Mouse (Mus musculus) retina, embryonic 14.5 days (tissue): ENCODE data around the gene Cog1.

ENCODE experiments used
- DNase-seq: peaks from one replicate; pipeline ENCODE4 v3.0.0-alpha.2; 2015; ENCODE audit warnings: low spot score

Cog1 gene

DNA sequence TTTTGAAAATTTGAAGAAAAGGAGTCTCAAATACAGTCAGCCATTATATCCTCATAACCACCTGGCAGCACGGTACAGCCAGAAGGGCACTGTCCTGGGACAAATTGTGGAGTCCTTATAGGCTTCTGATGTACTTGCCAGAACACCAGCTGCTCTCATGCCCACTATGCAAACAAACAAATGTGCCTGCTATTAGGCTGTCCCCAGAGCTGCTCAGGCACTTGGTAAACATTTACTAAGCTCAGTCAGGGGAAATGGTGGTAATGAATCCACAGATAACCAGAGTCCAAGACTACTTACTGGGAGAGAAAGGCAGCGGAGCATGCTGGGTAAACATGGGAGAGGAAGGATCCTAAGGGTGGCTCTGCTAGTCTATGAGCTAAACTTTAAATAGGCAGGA, 18.2 kb downstream of the Cog1 start:
- DNase-seq: no peak

DNA sequence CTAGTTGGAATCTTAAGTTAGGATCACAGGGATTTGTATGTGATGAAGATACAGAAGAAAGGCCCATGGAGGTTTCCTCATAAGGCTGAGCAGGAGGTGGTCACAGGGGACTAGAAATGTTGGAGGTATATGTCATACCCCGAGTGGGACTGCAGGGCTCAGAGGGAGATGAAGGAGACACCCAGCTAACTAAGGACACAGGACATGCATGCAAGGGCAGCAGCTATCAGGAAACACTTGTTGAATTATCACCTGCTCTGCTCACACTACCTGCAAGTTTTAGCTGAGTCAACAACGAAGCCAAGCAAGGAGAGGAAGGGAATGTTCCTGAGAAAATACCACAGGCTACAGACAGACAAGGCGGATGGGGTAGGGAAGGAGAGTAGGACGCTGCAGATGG, 18.7 kb downstream of the Cog1 start:
- no peak for DNase-seq

DNA sequence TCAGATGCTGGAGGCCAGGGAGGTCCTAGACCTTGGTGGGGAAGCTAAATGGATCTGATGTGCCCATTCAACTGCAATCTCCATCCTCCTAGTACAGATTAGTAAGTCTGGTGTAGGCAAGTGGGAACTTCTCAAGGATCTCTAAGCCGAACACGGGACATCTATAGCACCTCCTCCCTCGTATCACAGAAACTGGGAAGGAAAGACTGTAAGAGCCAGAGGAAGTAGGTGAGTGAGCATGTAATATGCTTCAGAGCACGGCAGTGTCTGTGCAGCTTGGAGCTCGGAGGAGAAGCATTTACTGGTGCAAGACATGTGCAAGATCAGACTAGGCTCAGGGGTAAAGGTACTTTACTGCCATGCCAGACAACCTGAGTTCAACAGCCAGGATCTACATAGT, 19.9 kb downstream of the Cog1 start:
- no peak for DNase-seq

DNA sequence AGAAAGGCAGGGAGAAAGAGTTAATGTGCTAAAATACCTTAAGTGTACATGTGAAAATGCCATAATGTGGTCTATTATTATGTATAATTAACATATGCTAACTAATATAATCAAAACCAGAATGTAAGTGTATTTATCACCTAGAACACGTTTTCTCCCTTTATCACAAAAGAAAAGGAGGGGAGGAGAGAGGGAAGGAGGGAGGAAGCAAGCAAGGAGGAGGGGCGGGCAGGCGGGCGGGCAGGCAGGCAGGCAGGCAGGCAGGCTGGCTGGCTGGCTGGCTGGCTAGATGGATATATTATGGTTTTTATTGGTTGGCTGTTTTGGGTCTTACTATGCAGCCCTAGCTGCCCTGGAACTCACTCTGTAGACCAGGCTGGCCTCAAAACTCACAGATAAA, 20.7 kb downstream of the Cog1 start:
- DNase-seq: no peak

DNA sequence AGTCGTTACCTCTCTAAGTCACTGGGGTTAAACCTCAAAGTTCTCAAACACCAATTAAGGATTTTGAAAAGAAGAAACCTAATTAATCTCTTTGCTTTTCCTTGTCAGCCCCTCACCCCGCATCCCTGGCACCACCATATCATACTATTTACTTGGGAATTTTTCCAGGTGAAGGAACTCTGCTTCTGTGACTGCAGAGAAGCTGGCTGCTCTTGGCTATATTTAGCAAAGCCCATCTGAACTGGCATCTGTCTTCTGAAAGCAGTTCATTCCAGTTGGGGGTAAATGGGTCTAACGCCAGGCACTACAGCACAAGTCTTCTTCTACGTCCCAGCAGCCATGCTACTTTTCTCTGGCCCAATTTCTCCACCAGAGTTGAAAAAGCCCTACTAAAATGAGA, 24.6 kb downstream of the Cog1 start:
- no peak for DNase-seq

DNA sequence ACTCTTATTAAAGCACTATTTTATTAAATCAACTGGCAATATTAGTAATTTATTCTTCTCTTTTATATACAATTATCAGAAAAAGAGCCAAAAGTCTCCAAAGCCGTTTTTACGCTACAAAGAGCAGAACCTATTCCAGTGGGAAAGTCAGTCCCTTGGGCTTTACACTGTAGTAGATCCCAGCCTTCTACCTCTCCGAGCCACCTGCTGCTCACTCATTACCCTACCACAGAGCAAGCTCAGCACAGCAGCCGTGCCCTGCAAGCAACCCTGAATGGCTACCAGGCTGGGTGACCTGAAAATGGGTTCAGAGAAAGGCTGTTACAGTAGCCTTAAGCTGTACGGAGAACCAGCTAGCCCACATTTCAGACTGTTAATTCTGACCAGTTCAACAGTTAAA, 25.6 kb downstream of the Cog1 start:
- DNase-seq: no peak

DNA sequence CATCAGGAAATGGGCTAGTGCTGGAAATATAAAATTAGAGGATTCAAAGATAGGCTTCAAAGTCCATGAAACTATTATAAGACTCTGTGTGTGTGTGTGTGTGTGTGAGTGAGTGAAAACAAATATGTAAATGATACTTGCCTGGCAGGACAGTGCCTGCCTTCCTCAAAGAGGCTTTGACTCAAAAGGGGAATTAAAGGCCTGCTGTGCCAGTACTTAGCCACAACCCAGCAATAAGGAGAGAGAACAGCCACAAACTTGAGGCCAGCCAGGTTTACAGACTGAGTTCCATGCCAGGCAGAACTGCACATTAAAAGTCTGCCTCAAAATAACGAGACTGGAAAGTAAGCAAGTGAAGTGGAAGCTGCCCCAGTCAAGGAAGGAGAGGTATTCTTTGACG, 27.9 kb downstream of the Cog1 start:
- DNase-seq: no peak

DNA sequence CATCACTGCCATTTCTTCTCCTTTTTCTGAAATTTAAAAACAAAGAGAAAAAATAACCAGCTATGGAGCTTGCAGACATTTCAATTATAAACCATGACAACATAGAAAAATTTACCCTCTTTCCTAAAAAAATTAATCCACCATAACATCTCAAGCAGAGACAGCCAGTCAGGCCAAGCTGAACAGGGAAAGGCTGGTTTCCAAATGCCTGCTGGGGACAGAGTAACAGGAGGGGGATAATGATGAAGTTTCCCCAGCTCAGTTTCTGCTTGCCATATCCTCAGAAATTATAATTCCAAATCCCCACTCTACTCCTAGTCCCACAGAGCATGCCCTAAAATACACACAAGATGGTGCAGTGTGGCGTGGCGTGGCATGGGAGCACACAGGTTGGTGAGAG, 28.4 kb downstream of the Cog1 start:
- DNase-seq: no peak

DNA sequence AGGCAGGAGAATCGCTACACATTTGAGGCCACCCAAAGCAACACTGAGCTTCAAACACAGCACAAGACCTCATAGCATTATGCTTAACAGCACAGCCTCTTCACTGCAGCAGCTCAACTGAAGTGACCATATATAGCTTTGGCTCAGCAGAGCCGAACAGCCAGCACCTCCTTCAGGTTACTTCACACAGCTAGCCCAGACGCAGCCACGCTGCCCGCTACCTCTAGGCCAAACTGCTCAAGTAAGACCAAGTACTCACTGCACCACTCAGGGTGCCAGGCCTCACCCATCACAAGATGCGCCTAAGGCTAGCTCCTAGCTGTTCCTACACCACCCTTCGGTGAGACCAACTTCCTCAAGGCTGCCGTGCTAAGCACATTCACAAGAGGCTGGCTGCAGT, 29.4 kb downstream of the Cog1 start:
- no peak for DNase-seq

DNA sequence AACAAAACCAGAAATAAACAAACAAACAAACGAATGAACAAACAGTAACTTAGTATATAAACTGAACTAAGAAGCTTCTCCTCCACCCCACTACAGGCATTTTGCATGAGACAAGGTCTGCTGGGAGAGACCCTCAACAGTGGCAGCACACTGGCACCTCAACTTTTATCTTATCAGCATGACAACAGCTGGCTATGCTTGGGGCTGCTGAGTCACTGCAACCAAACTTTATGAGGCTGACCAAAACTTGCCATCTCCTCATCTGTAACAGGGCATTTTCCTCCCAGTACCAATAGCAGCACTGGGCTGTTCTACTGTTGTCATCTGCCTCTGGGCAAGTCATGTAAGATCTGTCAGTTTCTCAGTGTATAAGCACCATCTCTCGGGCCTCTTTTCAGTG, 32.0 kb downstream of the Cog1 start:
- DNase-seq: no peak

DNA sequence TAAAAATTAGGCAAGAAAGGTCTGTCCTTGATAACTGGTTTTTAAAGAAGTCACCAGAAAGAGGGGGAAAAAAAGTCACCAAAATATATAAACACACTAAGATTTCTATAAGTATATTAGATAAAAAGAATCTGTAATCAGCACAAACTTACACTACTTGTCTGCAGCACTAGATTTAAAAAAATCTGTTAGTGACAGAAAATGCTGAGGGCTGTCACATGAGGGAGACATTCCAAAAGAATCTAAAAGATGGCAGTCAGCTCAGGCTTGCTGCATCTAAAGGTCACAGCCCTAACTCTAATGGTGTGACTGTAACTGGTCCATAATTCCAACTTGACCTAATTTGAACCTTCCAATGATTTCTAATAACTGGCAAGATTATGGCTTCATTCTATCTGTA, 33.0 kb downstream of the Cog1 start:
- DNase-seq: no peak

DNA sequence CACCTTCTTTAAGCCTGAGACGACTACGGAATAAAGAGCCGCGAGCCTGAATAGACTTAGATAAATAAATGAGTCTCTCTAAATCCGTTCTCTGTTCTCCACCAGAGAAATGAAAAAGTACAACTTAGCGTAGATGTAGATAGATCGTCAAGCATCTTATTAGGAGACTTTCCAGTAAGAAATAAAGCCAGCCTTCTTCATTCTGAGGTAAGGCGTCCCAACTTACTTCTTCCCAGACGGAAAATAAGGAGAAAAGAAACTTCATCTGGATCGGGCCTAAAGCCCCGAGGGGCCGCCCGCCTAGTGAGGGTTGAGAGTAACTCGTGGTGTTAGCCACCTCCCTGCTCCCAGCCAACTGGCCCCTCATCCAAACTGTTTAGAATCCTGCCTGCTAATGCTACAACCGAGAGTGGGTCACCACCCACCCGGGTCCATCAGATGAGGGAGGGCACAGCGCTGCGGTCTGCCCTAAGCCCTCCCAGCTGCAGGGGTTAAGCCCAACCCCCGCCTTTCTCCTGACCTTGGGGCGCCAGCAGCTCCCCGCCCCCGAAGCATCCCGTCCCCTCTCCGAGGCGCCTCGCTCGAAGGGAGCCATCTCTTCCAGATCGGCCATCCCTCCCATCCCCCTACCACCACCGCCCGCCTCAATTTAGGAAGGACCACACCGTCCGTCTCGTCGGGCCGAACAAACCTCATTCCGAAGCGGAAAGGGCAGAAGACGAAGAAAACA, 34.1 kb downstream of the Cog1 start:
- DNase-seq: peak; percentile 73

DNA sequence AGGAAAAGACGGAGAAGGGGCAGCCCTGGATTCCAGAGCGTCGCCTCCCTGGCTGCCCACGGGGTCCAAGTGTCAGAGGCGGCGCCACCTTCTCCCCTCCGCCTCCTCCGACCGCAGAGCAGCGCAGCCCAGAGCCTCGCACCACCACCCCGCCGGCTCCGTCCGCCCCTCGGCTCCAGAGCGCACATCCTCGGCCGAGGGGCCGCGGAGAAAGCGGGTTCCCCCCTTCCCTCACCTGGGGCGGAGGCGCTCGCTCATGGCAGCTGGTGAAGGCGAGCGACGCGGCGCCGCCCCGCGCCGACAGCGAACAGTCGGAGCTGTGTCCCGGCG, 34.6 kb downstream of the Cog1 start:
- no peak for DNase-seq

DNA sequence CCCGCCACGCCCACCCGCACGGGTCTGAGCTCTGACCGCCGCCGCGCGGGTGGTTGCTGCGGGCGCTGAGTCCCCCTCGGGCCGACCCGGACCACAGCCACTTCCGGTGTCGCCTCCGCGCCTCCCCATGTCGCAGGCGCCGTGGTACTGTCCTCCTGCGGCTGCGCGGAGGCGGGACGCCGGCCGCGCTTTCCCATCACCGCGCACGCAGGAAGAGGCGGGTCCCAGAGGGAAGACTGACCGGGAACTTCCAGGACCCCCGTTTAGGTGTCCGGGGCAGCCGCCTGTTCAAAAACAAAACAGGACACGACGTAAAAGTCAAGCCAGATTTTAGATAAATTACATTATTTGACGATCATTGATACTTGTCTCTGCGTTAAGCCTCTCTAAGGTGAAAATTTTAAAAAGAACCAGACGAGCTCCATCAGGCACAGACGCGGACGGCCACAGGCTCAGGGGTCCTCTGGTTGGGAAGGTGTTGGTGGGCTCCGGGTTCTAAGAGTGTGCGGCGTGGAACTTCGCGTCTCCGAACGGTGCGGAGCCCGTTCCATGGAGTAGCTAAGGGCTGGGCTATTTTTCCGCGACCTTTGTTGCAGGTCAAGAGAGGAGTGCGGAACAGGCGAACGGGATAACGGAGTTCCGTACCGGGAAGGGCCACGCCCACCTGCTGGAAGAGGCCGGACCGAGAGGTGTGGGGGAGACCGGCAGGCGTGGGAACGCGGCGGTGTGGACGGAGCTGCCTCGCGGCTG, 35.2 kb downstream of the Cog1 start, which contains the start of the genes Fam104a and D11Wsu47e:
Gene Fam104a, minus strand, starts transcription at position 199 of the 750 bp plus-strand sequence.
Gene D11Wsu47e, plus strand, starts transcription at position 456 of the 750 bp plus-strand sequence.
- peak; percentile 96 for DNase-seq

DNA sequence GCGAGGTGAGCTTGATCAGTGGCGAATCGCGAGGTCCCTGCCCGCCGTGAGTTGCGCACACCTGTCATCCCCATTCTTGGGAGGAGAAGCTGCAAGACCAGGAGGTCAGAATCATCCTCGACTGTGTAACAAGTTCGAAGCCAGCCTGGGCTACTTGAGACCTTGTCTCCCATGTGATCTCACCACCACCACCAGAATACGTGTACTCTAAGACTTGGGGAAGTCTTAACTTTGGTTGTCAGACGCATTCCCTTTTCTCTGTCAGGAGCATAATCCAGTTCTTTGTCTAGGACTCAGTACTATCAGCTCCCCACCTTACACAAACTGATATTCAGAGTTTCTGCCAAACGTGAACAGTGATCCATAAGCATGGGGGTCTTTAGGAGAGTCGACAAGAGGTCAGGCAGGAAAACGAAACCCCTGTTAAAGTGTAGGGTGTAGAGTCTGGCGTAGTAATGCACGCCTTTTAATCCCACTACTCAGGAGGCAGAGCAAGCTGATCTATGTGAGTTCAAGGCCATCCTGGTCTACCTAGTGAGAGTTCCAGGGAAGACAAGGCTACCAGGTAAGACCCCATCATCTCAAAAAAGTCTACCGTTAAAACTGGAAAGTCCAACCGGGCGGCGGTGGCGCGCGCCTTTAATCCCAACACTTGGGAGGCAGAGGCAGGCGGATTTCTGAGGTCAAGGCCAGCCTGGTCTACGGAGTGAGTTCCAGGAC, 35.9 kb downstream of the Cog1 start:
- no peak for DNase-seq

DNA sequence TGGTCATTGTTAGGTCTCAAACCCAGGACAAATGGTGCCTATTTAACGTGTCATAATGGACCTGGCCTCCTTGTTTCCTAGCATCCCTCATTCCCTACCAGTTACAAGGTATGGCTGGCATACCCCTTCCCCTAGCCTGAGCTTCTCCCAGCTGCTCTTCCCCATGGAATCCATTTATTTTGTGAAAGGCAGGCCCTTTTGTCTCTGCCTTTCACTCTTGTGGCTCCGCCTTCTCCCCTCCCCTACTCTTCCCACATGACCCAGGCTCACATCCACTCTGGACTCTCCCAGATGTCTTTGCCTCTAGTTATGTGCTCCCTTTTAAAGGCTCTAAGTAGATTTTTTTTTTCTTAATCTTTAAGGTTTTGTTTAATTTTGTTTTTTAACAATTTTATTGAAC, 38.1 kb downstream of the Cog1 start:
- DNase-seq: peak; percentile 46

DNA sequence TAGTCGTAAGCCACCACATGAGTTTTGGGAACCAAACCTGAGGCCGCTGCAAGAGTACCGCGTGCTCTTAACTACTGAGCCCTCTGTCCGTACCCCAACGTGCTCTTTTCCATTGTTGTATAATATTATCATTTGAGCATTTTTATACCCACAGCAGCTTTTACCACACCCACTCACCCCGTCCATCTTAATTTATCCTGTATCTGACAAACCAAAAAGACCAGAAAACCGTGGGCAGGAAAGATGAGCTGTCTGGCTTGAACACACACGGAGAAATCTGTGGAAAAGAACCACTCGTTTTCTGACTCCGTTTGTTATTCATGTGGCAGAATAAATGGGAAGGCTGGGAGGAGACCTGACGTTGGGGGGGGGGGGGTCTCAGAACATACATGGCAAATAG, 41.5 kb downstream of the Cog1 start:
- DNase-seq: no peak

DNA sequence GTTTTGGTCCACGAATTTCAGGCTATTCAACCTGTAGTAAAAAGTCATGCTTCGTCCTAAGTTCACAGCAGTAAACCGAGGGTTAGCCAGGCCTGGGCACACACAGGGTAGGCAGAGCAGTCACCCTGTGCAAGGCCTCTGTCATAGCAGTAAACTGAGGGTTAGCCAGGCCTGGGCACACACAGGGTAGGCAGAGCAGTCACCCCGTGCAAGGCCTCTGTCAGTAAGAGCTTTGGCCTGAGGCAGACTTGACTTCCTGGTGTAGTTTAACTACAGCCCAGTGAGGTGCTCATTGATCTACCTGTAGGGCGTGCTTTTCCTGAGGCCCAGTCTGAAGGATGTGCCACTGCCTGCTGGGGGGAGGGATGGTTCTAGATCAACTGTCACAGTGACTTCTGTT, 42.3 kb downstream of the Cog1 start:
- DNase-seq: no peak

DNA sequence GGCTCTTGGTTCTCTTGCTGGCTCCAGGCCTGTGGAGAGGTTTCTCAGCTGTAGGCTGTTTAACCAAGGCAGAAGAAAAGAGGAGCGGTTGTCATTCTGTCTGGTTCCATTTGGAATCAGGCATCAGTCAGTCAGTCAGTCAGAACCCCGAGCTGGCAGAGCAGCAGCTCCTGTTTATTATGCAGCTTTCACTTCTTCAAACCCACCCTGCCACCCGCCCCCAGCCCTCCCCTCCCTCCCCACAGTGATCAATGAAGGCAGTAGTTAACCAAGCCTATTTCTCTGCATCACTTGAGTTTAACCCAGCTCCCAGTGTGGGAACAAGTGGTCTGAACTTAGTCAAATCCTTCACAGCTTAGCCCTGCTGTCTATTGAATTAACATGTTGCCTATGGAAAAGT, 42.9 kb downstream of the Cog1 start:
- no peak for DNase-seq

DNA sequence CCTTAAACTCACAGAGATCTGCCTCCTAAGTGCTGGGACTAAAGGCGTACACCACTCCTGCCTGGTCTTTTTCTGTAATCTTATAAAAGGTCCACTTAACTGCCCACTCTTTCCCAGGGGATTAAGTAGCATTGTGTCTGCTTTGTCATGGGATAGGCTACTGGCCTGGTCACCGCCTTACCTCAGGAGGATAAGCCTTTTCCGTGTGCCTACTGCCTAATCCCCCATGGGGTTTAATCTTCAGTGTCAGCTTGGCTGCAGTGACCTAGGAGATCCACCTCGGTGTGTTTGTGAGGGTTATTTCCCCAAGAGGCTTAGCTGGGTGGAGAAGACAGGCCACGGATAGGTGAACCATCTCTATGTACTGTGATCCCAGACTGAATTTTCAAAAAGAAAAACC, 48.6 kb downstream of the Cog1 start:
- peak; percentile 46 for DNase-seq

DNA sequence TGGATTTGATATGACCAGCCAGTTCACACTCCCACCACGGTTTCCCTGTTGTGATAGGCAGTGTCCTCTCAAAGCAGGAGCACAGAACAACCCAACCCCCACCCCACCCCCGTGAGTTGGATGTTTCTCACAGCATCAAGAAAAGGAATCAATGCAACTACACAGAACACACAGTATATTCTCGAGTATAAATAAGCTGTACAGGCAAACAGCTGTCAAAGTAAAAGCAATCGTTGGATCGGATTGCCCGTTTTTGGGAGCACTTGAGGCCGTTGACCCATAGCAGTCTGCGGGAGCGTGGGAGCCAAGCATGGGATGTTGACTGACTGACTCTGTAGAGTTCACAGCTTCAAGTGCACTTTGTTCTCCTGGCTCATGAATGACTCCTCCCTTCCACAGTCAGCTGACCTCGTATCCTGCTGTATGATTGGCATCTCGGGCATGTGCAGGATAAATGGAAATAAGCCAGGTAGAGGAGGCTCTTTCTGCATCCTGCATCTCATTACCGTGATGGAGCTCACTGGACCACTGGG, 49.1 kb downstream of the Cog1 start:
- DNase-seq: no peak

DNA sequence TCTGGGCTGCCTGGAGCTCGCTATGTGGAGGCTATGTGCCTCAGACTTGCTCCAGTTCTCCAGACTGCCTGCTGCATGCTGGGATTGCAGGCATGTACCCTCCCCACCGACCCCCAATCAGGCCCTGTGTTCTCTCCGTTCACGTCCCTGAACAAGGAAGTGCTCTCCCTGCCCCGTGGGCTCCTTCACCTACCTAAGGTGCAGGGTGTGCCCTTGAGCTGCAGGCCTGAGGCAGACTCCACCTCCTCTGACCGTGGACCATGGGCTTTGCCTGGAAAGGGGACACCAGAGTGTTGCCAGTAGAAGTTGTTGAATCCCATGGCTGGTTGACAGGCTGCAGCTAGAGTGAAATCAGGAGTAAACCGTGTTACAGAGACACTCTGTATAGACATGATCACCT, 50.7 kb downstream of the Cog1 start:
- no peak for DNase-seq

DNA sequence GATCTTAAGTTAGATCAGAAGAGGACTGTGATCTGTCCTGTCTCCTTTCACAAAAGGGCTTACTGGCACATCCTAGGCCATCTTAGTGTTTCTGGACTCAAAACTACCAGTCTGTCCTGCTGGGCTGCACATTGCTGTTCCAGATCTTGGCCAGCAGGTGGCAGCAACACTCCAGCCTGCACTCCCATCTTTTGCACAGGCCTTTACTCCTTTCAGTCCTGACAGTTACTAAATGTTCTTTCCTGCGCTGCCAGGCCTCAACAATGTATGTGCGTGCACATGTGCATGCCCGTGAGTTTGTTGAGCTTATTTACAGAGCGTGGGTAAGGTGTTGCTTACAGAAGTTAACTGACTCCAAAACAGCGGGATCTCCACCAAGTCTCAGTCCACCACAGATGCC, 54.8 kb downstream of the Cog1 start:
- DNase-seq: peak; percentile 89
